Mouse (Mus musculus) lung, postnatal 0 days (tissue): ENCODE measurements around the gene Ttll12.

Experiments used
- CTCF ChIP-seq: IDR thresholded peaks from 2 replicates; pipeline ENCODE4 v1.5.1; 2016; ENCODE audit warnings: antibody characterized with exemption, mild to moderate bottlenecking
- EP300 ChIP-seq: IDR thresholded peaks from 2 replicates; pipeline ENCODE4 v1.6.1; 2016; ENCODE audit warnings: antibody characterized with exemption, mild to moderate bottlenecking, control low read depth

DNA sequence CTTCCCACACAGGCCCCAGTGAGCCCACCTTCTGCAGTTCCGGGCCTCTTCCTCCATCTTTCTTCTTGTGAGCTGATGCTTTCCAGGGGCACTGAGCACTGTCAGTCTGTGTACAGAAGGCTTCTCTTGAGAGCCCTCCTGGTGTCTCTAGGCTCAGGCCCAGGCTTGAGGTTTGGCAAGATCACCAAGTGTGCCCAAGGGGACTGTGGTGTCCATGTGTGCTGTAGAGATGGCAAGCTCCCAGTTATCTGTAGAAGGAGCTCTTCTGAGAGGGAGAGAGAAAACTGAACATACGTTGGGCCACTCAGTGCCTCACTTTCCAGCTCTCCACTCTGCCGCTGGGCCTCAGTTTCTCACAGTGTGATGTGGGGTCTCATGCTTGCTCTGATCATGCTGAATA is 27.2 kb downstream of the Ttll12 start:
- TF ChIP-seq EP300 (no peak), CTCF (no peak)
